Mouse (Mus musculus) small intestine, adult 2 months (tissue): ENCODE results near the gene Gtpbp6.

Experiments used
- CTCF ChIP-seq: fragments of 200-500 bp; IDR thresholded peaks from 2 replicates; pipeline ENCODE4 v1.5.1; 2012; ENCODE audit warnings: low read depth, mild to moderate bottlenecking, control low read depth, inconsistent platforms, low read length, moderate library complexity, mixed read lengths; ENCODE audit not compliant: insufficient replicate concordance, insufficient read length; ENCODE audit errors: extremely low read depth
- POLR2A ChIP-seq: fragments of 200-500 bp; IDR thresholded peaks from 2 replicates; pipeline ENCODE4 v1.6.1; 2012; ENCODE audit warnings: low read depth, mild to moderate bottlenecking, control low read depth, inconsistent platforms, low read length, moderate library complexity

- TF ChIP-seq CTCF (no peak), POLR2A (no peak)
These were observed 31.3 kb upstream of the Gtpbp6 start for GRCm38 (mm10) chr5:110139325-110139724.
